Mouse (Mus musculus): ENCODE measurements around the gene Cbln4.

DNA sequence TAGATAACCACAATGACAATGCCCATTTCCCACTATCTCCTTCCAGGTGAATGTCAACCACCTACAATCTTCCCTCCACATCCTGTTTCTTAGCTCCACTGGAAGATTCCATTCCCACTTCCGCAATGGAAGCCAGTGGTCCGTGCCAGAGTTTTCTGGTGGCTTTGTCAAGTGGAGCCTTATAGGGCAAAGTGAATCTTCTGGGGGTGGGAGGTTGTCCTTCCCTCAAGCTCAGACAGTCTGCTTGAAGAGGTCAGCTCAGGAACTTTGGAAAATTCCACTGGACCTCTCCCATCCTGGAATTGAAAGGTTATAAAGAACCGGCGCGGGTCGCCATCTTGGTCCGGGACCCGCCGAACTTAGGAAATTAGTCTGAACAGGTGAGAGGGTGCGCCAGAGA lies 36.5 kb downstream of the Cbln4 start:
- TF ChIP-seq CTCF (IDR thresholded peaks at IDR 0.05) (no peak), EP300 (IDR thresholded peaks at IDR 0.05; ENCODE audit: insufficient read depth, low read depth, low read length) (no peak)

All from heart, adult 2 months (tissue).